Mouse (Mus musculus) thymus, postnatal 25 days (tissue): ENCODE results near the gene Ndrg2.
"Not testable (repeated sequence)": the region's sequence is repeated elsewhere in the genome, so short reads cannot be mapped to it uniquely, and the experiment has no call there.

Experiments
- DNase-seq: peaks from one replicate; pipeline ENCODE4 v3.0.0; 2022

Ndrg2 gene

GRCm38 (mm10) chr14:51913960-51914762 is at the start of gene Ndrg2:
Ndrg2 (minus strand) TSS chr14:51914158.
- peak; percentile 67 for DNase-seq

- no peak for DNase-seq
These were observed 46.4 kb upstream of the Ndrg2 start for GRCm38 (mm10) chr14:51960316-51960715.

GRCm38 (mm10) chr14:51943336-51943735 is 29.4 kb upstream of the Ndrg2 start:
- no peak for DNase-seq

- no peak for DNase-seq
These were observed 28.3 kb upstream of the Ndrg2 start for GRCm38 (mm10) chr14:51942236-51942635.

GRCm38 (mm10) chr14:51941577-51941976 is 27.6 kb upstream of the Ndrg2 start:
- no peak for DNase-seq

GRCm38 (mm10) chr14:51940944-51941560 is 27.1 kb upstream of the Ndrg2 start:
- DNase-seq: no peak

- no peak for DNase-seq
These were observed 25.0 kb upstream of the Ndrg2 start for GRCm38 (mm10) chr14:51939005-51939404.

GRCm38 (mm10) chr14:51932092-51933020 is 18.4 kb upstream of the Ndrg2 start:
- no peak for DNase-seq

GRCm38 (mm10) chr14:51930824-51931223 is 16.9 kb upstream of the Ndrg2 start:
- DNase-seq: peak; percentile 55

- no peak for DNase-seq
These were observed 16.0 kb upstream of the Ndrg2 start for GRCm38 (mm10) chr14:51929968-51930367.

- no peak for DNase-seq
These were observed 15.5 kb upstream of the Ndrg2 start for GRCm38 (mm10) chr14:51929309-51929943.

- not testable (repeated sequence) for DNase-seq
These were observed 13.0 kb upstream of the Ndrg2 start for GRCm38 (mm10) chr14:51926930-51927329.

- no peak for DNase-seq
These were observed 9.5 kb upstream of the Ndrg2 start for GRCm38 (mm10) chr14:51923492-51923891.

- no peak for DNase-seq
These were observed 9.0 kb upstream of the Ndrg2 start for GRCm38 (mm10) chr14:51922910-51923309.

- DNase-seq: no peak
These were observed 8.6 kb upstream of the Ndrg2 start, which contains the start of gene Rnase13 for GRCm38 (mm10) chr14:51922571-51922865. Rnase13 (minus strand) TSS chr14:51922773.

- no peak for DNase-seq
These were observed 8.0 kb upstream of the Ndrg2 start for GRCm38 (mm10) chr14:51921759-51922570.

- no peak for DNase-seq
These were observed 5.0 kb upstream of the Ndrg2 start for GRCm38 (mm10) chr14:51918966-51919365.

- no peak for DNase-seq
These were observed 4.2 kb upstream of the Ndrg2 start, which contains the start of gene Tppp2 for GRCm38 (mm10) chr14:51918125-51918524. Tppp2 (plus strand) TSS chr14:51918425.

GRCm38 (mm10) chr14:51916539-51916938 is 2.6 kb upstream of the Ndrg2 start:
- no peak for DNase-seq

GRCm38 (mm10) chr14:51915030-51915429 is 1.1 kb upstream of the Ndrg2 start:
- no peak for DNase-seq

GRCm38 (mm10) chr14:51913062-51913959 is 647 bp downstream of the Ndrg2 start:
- DNase-seq: peak; percentile 95
